Mouse (Mus musculus): ENCODE measurements around the gene Ttc7b.

DNA sequence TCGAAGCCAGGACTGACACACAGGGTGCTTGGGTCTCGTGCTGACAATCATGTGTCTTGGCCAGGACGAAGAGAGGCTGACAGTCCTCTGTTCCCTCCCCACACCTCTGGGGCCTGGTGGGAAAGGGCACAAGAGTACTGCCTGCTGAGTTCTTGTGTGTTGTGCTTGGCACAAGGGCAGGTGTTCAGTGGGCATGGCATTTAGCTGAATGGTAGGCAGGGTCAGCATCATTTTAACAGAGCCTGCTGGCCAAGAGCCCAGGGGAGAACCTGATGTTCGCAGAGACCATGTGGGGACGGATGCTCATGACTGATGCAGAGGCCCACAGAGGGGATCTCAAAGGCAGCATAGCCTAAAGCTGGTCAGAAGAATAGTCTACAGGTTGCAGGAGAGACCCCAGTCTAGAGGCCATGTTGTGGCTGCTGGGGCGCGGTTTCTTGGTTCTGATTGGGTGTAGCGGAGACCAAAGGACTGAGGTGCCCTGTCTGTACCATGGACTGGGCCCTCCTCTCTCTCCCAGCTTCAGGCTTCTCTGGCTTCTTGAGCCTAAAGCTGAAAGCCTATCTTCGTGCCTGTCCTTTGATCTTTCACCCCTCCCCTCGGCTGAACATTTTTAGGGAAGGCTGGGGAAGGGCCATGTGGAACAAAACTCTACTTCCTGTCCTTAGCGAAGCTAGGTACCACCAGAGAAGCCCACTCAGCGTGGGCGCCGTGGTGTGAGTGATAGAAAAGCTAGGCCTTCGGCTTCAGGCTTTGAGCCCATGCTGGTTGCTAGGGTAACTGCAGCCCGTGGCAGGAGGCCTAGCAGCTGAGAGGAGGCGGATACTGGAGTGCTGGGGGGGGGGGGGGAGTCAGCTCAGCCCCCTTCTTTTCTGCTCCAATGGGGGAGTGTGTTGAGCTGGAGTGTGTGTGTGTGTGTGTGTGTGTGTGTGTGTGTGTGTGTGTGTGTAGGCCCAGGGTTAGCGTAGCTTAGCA is 229.6 kb downstream of the Ttc7b start:
- TF ChIP-seq POLR2A (IDR thresholded peaks at IDR 0.05; ENCODE audit: insufficient read depth, low read depth, low read length) (no peak), CTCF (IDR thresholded peaks at IDR 0.05) (no peak), EP300 (IDR thresholded peaks at IDR 0.05; ENCODE audit: insufficient read depth, low read depth, low read length) (no peak)

Data from heart, adult 2 months (tissue).